Mouse (Mus musculus): ENCODE data around the gene Ptov1.
A peak's percentile ranks its signal among the peaks of the same experiment; 100 is the strongest.
"Not testable (repeated sequence)": the region's sequence is repeated elsewhere in the genome, so short reads cannot be mapped to it uniquely, and the experiment has no call there.

Gene Ptov1

DNA sequence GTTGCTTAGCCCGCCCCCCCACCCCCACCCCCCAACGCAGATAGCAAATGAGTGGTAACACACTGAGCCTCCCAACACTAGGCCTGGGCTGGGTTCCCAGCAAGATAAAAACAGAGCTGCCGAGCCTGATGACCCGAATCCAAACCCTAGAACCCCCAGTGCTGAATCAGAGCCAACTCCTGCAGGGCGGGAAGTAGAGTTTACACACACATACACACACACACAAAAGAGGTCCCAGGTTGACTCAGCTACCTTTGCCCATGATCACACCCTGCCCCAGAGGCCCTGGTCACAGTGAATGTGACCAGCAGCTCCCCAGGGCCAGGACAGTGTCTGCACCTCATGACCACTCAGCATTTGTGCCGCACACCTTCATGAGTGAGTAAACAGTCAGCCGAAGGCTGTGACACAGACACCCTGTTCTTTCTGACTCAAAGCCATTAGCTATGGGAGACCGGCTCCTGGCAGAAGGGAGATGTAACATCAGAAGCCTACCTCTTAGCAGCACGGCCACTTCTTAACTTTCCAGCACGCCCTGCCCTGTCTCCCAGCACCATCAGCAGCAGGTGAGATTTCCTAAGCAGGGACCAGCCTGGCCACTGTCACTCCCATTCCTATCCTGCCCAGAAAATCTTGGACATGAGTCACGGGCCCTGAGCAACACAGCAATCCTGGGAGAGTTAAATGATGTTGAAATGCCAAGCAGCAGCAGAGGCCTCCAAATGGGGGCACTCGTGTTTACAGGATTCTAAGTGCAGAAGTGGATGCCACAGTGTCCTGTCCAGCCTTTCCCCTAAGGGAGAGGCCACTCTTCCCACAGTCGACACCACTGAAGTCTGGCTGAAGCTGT, 18.9 kb upstream of the Ptov1 start:
- no peak for DNase-seq (ENCODE audit: low spot score in 2 of 2)

DNA sequence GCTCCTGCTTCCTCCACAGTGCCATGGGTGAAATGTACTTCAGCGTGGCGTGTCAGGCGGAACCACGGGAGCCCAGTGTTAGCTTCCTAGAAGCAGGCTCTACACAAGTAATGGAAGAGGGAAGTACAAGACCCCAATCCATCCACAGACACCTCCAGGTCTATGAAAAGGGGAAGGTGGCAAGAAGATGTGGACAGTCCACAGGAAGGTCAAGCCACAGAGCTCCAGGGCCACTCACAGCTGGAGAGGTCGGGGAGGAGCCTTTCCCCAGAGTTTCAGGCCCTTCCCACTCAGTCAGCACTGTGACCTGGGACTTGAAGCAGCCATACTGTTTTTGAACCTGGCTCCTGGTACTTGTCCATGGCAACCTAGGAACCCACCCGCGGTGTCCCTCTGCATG, 17.4 kb upstream of the Ptov1 start:
- no peak for DNase-seq (ENCODE audit: low spot score in 2 of 2)

- no peak for DNase-seq (ENCODE audit: low spot score in 2 of 2)
Measured at GRCm38 (mm10) chr7:44884637-44885036, 15.0 kb upstream of the Ptov1 start.

- DNase-seq (ENCODE audit: low spot score in 2 of 2), result no peak
Measured at GRCm38 (mm10) chr7:44883036-44883435, 13.4 kb upstream of the Ptov1 start.

- no peak for DNase-seq (ENCODE audit: low spot score in 2 of 2)
Measured at GRCm38 (mm10) chr7:44877833-44878232, 8.2 kb upstream of the Ptov1 start.

GRCm38 (mm10) chr7:44871774-44872173, 2.2 kb upstream of the Ptov1 start:
- DNase-seq (ENCODE audit: low spot score in 2 of 2), result not testable (repeated sequence)

DNA sequence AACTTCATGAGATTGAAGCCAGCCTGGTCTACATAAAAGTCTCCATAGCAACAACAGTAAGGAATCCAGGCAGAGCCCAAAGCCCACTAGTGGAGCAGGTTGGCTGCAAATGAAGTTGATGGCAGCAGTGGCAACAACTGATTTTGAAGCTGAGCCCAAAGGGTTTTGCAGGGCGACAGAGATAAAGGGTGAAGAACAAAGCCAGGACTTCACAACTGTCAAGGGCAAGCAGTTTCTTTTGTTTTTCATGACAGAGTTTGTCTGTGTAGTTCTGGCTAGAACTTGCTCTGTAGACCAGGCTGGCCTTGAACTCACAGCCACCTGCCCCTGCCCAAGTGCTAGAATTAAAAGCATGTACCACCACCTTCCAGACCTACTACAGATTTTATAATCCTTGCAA, 1.6 kb upstream of the Ptov1 start:
- DNase-seq (ENCODE audit: low spot score in 2 of 2), result no peak

GRCm38 (mm10) chr7:44870614-44871013, 1.0 kb upstream of the Ptov1 start:
- DNase-seq (ENCODE audit: low spot score in 2 of 2), result no peak

GRCm38 (mm10) chr7:44868919-44869696, 480 bp downstream of the Ptov1 start:
- peak; percentile 65 to 72 for DNase-seq (ENCODE audit: low spot score in 2 of 2)

DNA sequence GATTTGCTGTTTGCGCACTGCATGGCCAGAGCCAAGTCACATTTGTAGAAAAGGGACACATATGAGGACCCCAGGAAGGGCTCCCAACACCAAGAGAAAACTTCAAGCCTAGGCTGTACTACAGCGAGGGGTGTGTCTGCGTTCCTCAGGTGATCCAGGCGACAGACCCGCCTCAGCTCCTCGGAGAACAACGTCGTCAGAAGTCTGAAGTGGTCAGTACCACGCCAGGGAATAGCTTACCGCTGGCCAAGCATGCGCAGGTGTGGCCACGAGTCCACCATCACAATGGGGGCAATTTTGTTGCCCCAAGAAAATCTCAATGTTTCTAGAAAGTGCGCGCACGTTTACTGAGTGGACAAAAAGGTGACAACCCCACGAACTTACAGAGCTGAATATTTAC, 1.1 kb downstream of the Ptov1 start:
- DNase-seq (ENCODE audit: low spot score in 2 of 2), result no peak

DNA sequence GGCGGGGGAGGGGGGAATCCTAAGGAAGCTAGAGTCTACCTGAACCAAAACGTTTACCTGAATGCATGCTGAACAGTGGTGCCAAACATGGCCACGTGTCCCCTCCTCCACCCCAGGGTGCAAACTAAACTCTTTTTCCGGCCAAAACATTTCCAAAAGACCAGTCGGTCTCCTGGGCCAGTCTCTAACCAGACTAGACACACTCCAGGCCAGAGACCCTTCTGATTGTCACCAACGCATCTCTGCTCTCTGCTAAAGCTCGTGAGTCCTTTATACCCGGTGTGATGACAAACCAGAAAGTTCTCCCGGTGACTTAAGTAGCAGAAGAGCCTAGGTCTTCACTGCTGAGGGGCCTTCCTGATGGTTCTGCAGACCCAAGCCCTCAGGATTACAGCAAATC, 1.8 kb downstream of the Ptov1 start:
- DNase-seq (ENCODE audit: low spot score in 2 of 2), result no peak

GRCm38 (mm10) chr7:44867010-44867702, 2.4 kb downstream of the Ptov1 start:
- no peak for DNase-seq (ENCODE audit: low spot score in 2 of 2)

DNA sequence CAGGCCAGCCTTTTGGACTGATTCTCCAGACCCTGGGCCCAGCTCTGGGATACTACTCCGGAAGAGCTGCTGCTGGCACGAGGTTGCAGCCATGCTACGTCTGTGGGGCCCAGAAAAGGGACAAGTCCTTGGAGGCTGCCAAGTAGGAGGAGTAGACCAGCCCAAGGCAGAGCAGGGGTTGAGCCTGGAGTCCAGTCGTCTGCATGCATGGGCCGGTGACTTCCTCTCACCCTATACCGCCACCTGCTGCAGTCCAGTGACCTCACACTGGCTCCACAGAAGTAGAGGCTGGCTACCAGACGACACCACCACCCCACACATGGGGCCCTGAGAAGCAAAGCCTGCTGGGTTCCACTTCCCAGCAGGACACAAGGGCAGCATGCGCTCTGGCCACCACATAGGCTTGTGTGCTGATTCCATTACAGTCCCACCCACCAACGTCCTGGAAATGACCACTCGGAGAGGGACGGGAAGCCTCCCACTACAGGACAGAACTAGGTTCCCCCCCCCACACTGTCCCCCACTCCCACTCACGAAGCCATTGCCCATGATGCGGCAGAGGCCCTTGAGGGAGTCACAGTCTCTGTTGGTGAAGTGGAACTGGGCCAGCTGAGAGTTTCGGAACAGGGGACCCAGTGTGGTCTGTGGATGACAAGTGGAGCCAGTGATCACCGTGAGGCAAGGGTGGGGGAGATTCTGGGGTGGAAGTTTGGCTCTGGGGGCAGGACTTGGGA, 3.1 kb downstream of the Ptov1 start:
- peak in 1 of 2 experiments; percentile 51 for DNase-seq (ENCODE audit: low spot score in 2 of 2)

DNA sequence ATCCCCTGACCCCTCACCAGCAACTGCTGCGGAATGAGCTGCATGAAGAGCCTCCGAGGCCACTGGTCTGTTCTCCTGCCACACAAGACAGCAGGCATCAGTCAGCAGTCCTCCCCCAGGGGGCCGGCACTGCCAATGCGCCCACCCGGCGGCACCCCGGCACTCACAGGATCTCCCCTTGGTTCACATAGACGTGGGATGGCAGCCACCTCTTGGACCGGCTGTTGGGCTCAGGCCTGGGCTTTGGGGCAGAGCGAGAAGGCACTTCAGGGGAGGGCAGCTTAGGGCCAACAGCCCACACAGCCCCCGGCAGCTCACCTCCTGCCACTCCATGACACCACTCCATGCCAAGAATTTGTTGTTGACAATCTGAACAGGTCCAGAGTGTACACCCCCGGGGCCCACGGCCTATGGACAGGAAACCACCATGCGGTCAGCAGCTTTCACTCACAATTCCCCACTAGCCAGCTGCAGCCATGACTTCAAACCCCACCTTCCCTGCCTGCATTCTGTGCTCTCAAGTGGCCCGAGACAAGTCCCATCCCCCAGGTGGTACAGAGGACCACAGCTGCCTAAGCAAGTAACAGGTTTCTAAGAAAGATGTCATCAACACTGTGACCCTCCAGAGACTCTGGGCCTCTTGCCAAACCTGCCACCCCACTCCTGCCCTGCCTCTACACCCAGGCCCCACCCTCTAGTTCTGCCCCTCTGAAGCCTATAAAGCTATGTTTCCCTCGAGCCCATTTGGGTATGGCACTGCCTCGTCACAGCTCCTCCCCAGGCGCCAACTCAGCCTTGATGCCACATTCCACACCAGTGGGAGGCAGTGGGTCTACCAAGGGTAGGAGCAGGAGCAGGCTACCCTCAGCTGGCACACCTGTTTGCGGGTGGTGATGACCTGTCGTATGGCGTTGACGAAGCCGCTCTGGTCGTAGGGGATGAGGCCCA, 4.7 kb downstream of the Ptov1 start:
- DNase-seq (ENCODE audit: low spot score in 2 of 2), result no peak

DNA sequence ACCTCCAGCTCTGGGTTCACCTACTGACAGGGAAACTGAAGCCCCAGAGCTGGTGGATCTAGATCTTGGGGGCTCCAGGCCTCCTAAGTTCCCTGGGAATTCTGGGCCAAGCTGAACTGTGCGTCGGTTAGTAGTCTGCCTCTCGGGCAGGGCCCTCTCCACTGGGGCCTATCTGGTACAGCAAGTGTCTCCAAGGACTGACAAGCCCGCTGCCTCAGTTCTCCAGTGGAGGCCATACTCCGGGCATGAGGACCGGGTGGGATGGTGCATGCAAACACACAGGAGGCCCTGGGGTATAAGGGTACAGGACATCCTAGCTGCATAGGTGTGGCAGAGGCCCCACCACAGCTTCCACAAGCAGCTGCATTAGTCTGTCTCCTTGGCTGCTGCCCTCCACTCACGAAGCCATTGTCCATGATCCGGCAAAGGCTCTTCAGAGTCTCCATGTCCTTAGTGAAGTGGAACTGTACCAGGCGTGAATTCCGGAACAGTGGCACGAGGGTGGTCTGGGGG, 5.5 kb downstream of the Ptov1 start:
- DNase-seq (ENCODE audit: low spot score in 2 of 2), result no peak

DNA sequence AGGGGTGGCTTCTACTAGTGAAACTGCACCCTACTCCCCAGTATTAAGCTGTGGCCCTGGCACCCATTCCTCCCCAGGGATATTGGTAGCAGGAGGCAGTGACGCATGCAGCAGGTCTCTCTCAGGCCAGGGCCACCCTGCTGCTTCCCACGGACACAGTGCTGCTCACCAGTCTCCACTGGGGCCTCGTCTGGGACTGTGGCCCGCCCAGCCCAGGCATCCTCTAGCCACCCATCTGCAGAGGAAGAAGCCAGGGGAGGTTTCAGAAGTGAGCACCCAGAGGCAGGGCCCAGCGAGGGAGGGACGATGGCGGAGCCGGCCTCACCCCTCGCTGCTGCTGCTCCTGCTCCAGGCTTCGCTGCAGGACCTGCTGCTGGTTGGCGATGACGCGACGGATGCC, 6.4 kb downstream of the Ptov1 start:
- DNase-seq (ENCODE audit: low spot score in 2 of 2), result no peak

- DNase-seq (ENCODE audit: low spot score in 2 of 2), result no peak
Measured at GRCm38 (mm10) chr7:44862434-44862833, 7.2 kb downstream of the Ptov1 start.

GRCm38 (mm10) chr7:44861429-44861816, 8.2 kb downstream of the Ptov1 start:
- no peak for DNase-seq (ENCODE audit: low spot score in 2 of 2)

DNA sequence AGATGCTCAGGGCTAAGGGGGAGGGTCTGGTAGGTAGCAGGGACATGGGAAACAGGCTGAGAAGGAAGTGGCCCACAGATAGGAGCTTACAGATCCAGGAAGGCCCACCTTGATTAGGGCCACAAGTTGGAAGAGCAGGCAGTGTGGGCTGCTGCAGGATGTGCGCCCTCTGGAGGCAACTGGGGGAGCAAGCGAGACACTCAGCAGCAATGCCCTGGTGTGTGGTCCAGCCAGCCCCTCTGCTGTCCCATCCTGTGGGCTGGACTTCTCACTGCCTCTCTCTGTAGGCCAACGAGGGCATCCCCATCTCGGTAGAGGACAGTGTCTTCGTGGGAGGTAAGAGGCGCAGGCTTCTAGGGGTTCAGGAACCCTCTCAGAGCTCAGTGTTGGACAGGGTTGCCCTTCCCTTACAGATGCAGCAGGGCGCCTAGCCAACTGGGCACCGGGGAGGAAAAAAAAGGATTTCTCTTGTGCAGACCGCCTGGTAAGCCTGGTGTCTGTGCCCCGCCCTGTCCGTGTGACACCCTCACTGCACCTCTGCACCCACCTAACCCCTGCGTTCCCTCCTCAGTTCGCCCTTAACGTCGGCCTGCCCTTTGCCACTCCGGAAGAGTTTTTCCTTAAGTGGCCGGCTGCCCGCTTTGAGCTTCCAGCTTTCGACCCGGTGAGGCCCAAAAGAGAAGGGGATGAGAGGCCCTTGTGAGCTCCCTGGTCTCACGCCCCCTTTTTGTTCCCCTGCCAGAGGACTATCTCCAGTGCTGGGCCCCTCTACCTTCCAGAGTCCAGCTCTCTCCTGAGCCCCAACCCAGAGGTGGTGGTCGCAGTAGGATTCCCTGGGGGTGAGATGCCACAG, 8.8 kb downstream of the Ptov1 start:
- DNase-seq (ENCODE audit: low spot score in 2 of 2), result no peak

All from urinary bladder, adult 18-20 months (tissue).